Mouse (Mus musculus): ENCODE data around the gene Urod. TPM values are rescaled to one million over a fixed set of nuclear protein-coding genes. Genes with fewer than 3 reads are reported as not detected.

The Urod gene
- polyA plus RNA-seq, 1 experiment from 2014 or later: 76.6 TPM

DNA sequence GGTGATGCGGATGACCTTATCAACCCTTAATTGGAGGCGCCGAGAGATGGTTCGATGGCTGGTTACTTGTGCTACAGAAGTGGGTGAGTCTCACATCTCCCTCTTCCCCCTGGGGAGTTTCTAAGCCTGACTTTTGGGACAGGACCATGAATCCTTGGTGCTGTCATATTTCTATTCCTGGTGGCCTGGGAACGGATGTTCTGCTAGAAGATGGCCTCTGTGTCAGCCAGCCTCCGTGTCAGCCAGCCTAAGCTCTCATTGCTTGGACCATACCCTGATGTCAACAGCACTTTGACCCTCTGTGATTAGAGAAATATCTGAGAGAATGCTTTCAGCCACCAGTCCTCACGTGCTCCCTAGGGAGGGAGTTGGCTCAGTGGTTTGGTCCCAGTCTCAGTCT is 8.5 kb downstream of the Urod start:
- no peaks in the 10 kb centered on the region for H3K36me3 ChIP-seq (ENCODE audit: insufficient read depth, low read length)
- TF ChIP-seq EP300 (IDR thresholded peaks at IDR 0.05) (no peak), CTCF (IDR thresholded peaks at IDR 0.05) (no peak)
- ATAC-seq (no peak), DNase-seq (ENCODE audit: low spot score) (no peak)
- no peaks in the 10 kb centered on the region for H3K4me1 ChIP-seq (ENCODE audit: insufficient read depth, low read depth, low read length)
- WGBS: 85% methylated on average over 7 of the region's 7 CpGs
- H3K9ac ChIP-seq (replicated peaks; ENCODE audit: low read depth): no peak overlapping the region
- no peak overlapping the region for H3K4me2 ChIP-seq (replicated peaks; ENCODE audit: low read depth, low read length)
- H3K27ac ChIP-seq (ENCODE audit: low read length): no peak overlapping the region
- no peaks in the 10 kb centered on the region for H3K27me3 ChIP-seq (replicated peaks; ENCODE audit: insufficient read depth, low read length)
- H3K4me3 ChIP-seq (ENCODE audit: low read depth, low read length): no peak overlapping the region
- H3K9me3 ChIP-seq (ENCODE audit: low read length): no peaks in the 10 kb centered on the region

DNA sequence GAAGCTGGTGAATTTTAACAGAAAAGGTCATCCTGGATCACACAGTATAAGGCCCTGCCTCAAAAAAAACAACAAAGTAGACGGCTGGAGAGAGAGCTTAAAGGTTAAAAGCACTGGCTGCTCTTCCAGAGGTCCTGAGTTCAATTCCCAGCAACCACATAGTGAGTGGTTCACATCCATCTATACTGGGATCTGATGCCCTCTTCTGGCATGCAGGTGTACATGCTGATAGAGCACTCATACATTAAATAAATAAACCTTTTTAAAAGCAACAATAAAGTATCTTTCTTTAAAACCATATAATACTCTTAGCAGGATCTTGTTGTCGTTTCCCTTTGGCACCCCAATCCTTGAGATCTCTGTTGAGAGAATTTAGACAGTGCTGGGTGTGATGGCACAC is 17.7 kb downstream of the Urod start:
- TF ChIP-seq CTCF (IDR thresholded peaks at IDR 0.05): peak; percentile 29
- no peak for TF ChIP-seq EP300 (IDR thresholded peaks at IDR 0.05)
- Histone ChIP-seq H3K4me2 (replicated peaks; ENCODE audit: low read depth, low read length) (no peak overlapping the region), H3K4me1 (ENCODE audit: insufficient read depth, low read depth, low read length) (no peaks in the 10 kb centered on the region), H3K4me3 (ENCODE audit: low read depth, low read length) (no peak overlapping the region), H3K9ac (replicated peaks; ENCODE audit: low read depth) (no peak overlapping the region), H3K27me3 (replicated peaks; ENCODE audit: insufficient read depth, low read length) (no peaks in the 10 kb centered on the region), H3K27ac (ENCODE audit: low read length) (no peak overlapping the region), H3K36me3 (ENCODE audit: insufficient read depth, low read length) (no peaks in the 10 kb centered on the region), H3K9me3 (ENCODE audit: low read length) (no peaks in the 10 kb centered on the region)
- DNase-seq (ENCODE audit: low spot score): no peak
- ATAC-seq: no peak
- WGBS: 53% methylated on average over 2 of the region's 2 CpGs

DNA sequence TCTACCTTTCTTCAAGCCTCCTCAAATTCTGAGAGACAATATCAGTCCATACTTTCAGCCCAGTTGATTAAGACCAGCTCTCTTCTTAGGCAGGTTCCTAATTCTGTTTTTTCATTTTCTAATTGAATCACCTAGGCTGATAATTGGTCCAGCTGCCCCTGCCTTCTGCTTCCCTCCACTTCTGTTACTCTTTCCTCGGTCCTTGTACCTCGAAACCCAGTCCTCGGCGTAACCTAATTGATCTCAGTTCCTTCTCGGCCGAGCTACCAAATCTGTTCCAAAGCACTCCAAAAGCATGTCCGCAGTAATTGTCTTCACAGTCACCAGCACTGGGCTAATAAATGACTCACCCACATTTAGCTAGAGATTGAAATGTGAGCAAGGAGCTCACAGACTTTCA is 39.3 kb downstream of the Urod start:
- WGBS: 83% methylated on average over 7 of the region's 7 CpGs
- no peak overlapping the region for H3K4me2 ChIP-seq (replicated peaks; ENCODE audit: low read depth, low read length)
- DNase-seq (ENCODE audit: low spot score) (no peak), ATAC-seq (no peak)
- no peak overlapping the region for H3K4me3 ChIP-seq (ENCODE audit: low read depth, low read length)
- no peak overlapping the region for H3K9ac ChIP-seq (replicated peaks; ENCODE audit: low read depth)
- H3K36me3 ChIP-seq (ENCODE audit: insufficient read depth, low read length): no peaks in the 10 kb centered on the region
- no peaks in the 10 kb centered on the region for H3K27me3 ChIP-seq (replicated peaks; ENCODE audit: insufficient read depth, low read length)
- H3K27ac ChIP-seq (ENCODE audit: low read length): no peak overlapping the region
- no peaks in the 10 kb centered on the region for H3K4me1 ChIP-seq (ENCODE audit: insufficient read depth, low read depth, low read length)
- TF ChIP-seq EP300 (IDR thresholded peaks at IDR 0.05) (no peak), CTCF (IDR thresholded peaks at IDR 0.05) (no peak)
- no peaks in the 10 kb centered on the region for H3K9me3 ChIP-seq (ENCODE audit: low read length)

DNA sequence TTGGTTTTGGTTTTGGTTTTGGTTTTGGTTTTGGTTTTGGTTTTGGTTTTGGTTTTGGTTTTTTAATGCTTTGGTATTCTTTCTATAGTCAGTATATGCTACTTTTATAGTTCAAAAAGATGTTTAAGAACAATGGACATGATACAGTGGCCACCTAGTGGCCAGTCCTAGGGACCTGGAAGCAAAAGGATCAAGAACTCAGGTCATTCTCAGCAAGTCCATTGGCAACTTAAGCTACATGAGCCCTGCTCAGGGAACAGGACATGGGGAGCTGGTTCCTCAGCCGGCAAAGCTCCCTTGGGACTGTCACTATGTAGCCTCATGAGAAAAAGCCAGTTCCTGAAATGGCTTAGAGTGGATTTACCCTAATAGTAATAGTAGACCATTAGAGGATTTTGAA is 42.6 kb downstream of the Urod start:
- ATAC-seq (no peak), DNase-seq (ENCODE audit: low spot score) (peak; percentile 12)
- 42% methylated on average over 1 of the region's 1 CpGs for WGBS
- Histone ChIP-seq H3K4me2 (replicated peaks; ENCODE audit: low read depth, low read length) (no peak overlapping the region), H3K4me3 (ENCODE audit: low read depth, low read length) (no peak overlapping the region), H3K27ac (ENCODE audit: low read length) (no peak overlapping the region), H3K36me3 (ENCODE audit: insufficient read depth, low read length) (no peaks in the 10 kb centered on the region), H3K27me3 (replicated peaks; ENCODE audit: insufficient read depth, low read length) (no peaks in the 10 kb centered on the region), H3K9me3 (ENCODE audit: low read length) (no peaks in the 10 kb centered on the region), H3K4me1 (ENCODE audit: insufficient read depth, low read depth, low read length) (no peaks in the 10 kb centered on the region), H3K9ac (replicated peaks; ENCODE audit: low read depth) (no peak overlapping the region)
- no peak for TF ChIP-seq EP300 (IDR thresholded peaks at IDR 0.05)
- peak; percentile 27; the same call in 1 of the 2 replicates for TF ChIP-seq CTCF (IDR thresholded peaks at IDR 0.05)

DNA sequence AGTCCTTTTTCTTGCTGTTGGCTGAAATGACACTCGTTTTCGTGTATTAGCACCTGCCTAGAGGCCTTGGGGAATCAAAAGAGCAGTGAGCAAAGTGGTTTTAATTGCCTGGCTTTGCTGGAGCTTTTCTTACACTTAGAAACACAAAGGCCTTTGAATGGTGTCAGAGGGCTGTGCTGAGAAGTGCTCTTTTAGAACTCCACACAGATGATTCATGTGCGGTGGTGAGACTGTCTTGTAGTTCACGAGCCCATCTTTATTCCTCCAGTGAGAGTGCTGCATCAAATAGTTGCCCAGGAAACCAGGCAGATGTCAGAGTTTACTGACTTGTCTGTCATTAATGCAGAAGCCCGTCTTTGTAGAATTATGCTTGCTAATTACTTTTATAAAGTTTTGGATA is 50.2 kb downstream of the Urod start:
- Histone ChIP-seq H3K27ac (ENCODE audit: low read length) (no peak overlapping the region), H3K36me3 (ENCODE audit: insufficient read depth, low read length) (no peaks in the 10 kb centered on the region), H3K27me3 (replicated peaks; ENCODE audit: insufficient read depth, low read length) (no peaks in the 10 kb centered on the region), H3K4me2 (replicated peaks; ENCODE audit: low read depth, low read length) (no peak overlapping the region), H3K9me3 (ENCODE audit: low read length) (no peaks in the 10 kb centered on the region), H3K4me1 (ENCODE audit: insufficient read depth, low read depth, low read length) (no peaks in the 10 kb centered on the region), H3K9ac (replicated peaks; ENCODE audit: low read depth) (no peak overlapping the region), H3K4me3 (ENCODE audit: low read depth, low read length) (no peak overlapping the region)
- no peak for ATAC-seq
- TF ChIP-seq EP300 (IDR thresholded peaks at IDR 0.05) (no peak), CTCF (IDR thresholded peaks at IDR 0.05) (no peak)
- WGBS: 60% methylated on average over 5 of the region's 5 CpGs
- no peak for DNase-seq (ENCODE audit: low spot score)

DNA sequence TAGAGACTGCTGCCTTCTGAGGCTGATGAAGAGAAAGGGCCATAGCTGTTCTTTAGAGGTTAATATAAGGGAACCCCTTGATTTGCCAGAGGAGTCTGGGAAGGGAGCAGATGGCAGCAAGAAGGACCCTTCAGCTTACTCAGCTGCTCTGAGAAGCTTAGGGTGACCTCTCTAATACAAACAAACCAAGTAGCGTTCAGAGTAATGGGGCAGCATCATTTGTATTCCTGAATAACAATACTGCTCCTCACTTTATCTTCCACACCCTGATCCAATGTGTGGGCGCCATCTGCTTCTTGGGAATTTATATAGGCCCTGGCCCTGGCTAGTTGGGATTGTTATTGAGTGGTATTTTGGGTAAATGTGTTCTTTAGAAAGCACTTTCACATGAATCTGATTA is 51.5 kb downstream of the Urod start:
- 37% methylated on average over 2 of the region's 2 CpGs for WGBS

More for the DNA sequence above, 51.5 kb downstream of the Urod start:
- no peak overlapping the region for H3K9ac ChIP-seq (replicated peaks; ENCODE audit: low read depth)
- no peak for DNase-seq (ENCODE audit: low spot score)
- H3K27me3 ChIP-seq (replicated peaks; ENCODE audit: insufficient read depth, low read length): no peaks in the 10 kb centered on the region
- no peaks in the 10 kb centered on the region for H3K9me3 ChIP-seq (ENCODE audit: low read length)
- no peak overlapping the region for H3K4me3 ChIP-seq (ENCODE audit: low read depth, low read length)
- H3K4me2 ChIP-seq (replicated peaks; ENCODE audit: low read depth, low read length): no peak overlapping the region
- ATAC-seq: no peak
- no peak for TF ChIP-seq EP300 (IDR thresholded peaks at IDR 0.05)
- TF ChIP-seq CTCF (IDR thresholded peaks at IDR 0.05): no peak
- H3K36me3 ChIP-seq (ENCODE audit: insufficient read depth, low read length): no peaks in the 10 kb centered on the region
- H3K27ac ChIP-seq (ENCODE audit: low read length): no peak overlapping the region
- no peaks in the 10 kb centered on the region for H3K4me1 ChIP-seq (ENCODE audit: insufficient read depth, low read depth, low read length)

Other genes with a start within 250 kb of the Urod start
- gene Toe1, start 186.8 kb downstream of the Urod start, polyA plus RNA-seq (2015; fragmentation: Nextera tagmentation; extraction: Ambion mirVana): 19.6 and 20.7 TPM in 2 replicates
- gene Mutyh, start 186.7 kb downstream of the Urod start, polyA plus RNA-seq (2015; fragmentation: Nextera tagmentation; extraction: Ambion mirVana): 3.1 and 4.4 TPM in 2 replicates
- 0.10 and 0.25 TPM in 2 replicates for gene Hpdl, start 172.7 kb downstream of the Urod start, polyA plus RNA-seq (2015; fragmentation: Nextera tagmentation; extraction: Ambion mirVana)
- 0.37 and 0.38 TPM in 2 replicates for gene Zswim5, start 117.0 kb downstream of the Urod start, polyA plus RNA-seq (2015; fragmentation: Nextera tagmentation; extraction: Ambion mirVana)
- gene Hectd3, start 904 bp upstream of the Urod start, polyA plus RNA-seq (2015; fragmentation: Nextera tagmentation; extraction: Ambion mirVana): 9.6 and 10.2 TPM in 2 replicates
- 21.9 and 24.7 TPM in 2 replicates for gene Eif2b3, start 25.0 kb upstream of the Urod start, polyA plus RNA-seq (2015; fragmentation: Nextera tagmentation; extraction: Ambion mirVana)
- 3.6 and 4.0 TPM in 2 replicates for gene Ptch2, start 101.7 kb upstream of the Urod start, polyA plus RNA-seq (2015; fragmentation: Nextera tagmentation; extraction: Ambion mirVana)
- gene Btbd19, start 131.3 kb upstream of the Urod start, polyA plus RNA-seq (2015; fragmentation: Nextera tagmentation; extraction: Ambion mirVana): 3.8 and 4.3 TPM in 2 replicates
- gene Tctex1d4, start 132.4 kb upstream of the Urod start, polyA plus RNA-seq (2015; fragmentation: Nextera tagmentation; extraction: Ambion mirVana): 26.1 and 27.2 TPM in 2 replicates
- gene Plk3, start 139.6 kb upstream of the Urod start, polyA plus RNA-seq (2015; fragmentation: Nextera tagmentation; extraction: Ambion mirVana): 4.0 and 5.0 TPM in 2 replicates
- 633 and 681 TPM in 2 replicates for gene Rps8, start 161.8 kb upstream of the Urod start, polyA plus RNA-seq (2015; fragmentation: Nextera tagmentation; extraction: Ambion mirVana)
- 2.0 and 3.0 TPM in 2 replicates for gene Kif2c, start 188.2 kb upstream of the Urod start, polyA plus RNA-seq (2015; fragmentation: Nextera tagmentation; extraction: Ambion mirVana)

Data from lung, postnatal 0 days (tissue).